Mouse (Mus musculus) frontal cortex, postnatal 25 days (tissue): ENCODE measurements around the gene Esrra.
"Not testable (repeated sequence)": the region's sequence is repeated elsewhere in the genome, so short reads cannot be mapped to it uniquely, and the experiment has no call there.

Experiments used
- DNase-seq, 2 experiments: peaks; one replicate each; pipeline ENCODE4 v3.0.0; 2022; ENCODE audit warnings: low spot score in 2 of 2

The Esrra gene

DNA sequence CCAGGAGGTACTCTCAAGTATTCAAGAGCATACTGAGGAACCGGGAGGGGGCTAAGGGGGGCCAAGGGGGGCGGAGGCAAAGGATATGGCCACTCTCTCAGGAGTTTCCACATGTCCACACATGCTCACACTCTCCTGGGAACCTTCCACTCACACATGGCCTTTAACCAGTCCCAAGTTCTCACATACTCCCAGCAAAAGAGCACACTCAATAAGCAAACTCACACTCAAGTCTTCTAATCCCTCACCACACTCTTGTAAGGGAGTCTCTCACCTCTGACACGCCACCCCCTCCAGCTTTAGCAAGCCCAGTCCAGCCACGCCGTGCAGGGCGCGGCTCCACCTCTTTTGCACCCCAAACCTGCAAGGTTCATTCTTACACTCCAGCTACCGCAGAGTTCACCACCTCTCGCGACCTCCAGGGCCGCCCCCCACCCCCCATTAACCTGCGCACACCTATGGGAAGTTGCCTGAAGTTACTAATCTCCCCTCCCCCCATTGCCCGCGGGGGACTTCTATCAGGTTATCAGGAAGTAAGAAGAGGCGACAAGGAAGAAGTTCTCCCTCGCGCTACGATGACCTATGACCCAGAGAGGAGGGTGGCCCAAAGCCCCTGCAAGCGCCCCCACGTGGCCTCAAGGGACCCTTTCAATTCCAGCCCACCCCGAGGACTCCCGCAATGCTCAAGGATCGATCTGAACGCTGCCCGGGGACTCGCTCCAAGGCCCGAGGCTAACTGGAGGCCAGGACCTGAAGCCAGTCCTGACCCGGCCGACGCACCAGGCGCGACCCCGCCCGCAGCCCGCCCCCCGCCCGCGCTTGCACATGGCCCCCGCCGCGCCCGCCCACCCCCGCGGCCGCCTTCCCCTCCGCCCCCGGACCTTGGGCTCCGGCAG is 624 bp downstream of the Esrra start:
- DNase-seq = no peak

DNA sequence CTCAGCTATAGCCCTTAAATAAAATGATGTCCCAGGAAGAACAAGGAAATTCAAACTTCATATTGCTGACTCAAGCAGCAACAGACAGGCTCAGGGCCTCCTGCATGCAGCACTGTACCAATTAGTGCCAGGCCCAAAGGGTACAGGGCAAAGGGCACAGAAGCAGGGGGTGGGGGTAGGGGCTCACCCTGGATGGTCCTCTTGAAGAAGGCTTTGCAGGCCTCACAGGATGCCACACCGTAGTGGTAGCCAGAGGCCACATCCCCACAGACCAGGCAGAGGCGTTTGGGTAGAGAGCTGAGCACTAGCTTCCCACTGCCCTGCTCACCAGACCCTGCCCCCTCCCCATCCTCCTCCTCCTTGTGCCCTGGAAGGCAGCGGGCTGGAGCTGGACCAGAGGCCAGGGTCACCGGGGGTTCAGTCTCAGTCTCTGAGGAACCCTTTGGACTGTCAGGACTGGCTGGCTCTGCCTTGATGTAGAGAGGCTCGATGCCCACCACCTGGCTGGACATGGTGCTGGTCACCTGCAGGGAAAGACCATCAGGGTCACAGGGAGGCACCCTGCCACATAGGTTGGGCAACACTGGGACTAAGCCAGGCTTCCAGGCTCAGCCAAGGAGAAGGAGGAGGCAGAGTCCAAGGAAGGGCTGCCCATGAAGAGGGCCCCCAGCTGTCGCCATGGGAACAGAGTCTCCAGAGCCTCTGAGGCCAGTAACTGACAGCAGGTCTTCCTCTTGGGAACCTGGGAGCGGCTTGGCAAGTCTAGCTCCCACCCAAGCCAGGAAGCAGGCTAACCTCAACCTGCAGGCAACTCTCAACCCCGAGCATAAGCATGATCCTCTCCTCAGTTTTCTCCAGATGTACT is 1.5 kb downstream of the Esrra start:
- no peak for DNase-seq

DNA sequence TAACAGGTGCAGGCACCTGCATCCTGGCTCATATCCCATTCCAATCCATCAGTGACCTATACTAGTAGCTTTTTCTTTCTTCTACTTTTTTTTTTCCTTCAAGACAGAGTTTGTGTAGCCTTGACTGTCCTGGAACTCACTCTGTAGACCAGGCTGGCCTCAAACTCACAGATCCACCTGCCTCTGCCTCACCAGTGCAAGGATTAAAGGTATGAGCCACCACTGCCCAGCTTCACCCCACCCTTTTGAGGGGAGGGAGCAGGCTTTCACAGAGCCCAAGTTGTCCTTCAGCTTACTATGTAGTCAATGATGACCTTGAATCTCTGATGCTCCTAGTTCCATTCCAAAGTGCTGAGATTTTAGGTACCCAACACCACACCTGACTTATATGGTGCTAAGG is 2.2 kb downstream of the Esrra start:
- DNase-seq = no peak

DNA sequence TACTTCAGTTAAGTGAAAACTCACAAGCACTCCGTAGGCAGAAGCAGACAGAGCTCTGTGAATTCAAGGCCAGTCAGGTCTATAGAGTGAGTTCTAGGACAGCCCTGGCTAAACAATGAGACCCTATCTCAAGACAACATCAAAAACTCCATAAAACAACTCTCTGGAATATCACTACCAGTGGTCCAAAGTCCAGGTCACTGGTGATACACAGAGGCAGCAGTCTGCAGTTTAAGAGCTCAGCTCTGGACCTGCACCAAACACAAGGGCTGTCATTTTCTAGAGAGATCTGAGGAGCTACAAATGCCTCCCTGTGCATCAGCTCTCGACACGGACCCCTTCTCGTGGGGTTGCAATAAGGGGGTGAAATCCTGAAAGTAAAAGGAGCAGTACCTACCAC is 3.3 kb downstream of the Esrra start:
- no peak for DNase-seq

DNA sequence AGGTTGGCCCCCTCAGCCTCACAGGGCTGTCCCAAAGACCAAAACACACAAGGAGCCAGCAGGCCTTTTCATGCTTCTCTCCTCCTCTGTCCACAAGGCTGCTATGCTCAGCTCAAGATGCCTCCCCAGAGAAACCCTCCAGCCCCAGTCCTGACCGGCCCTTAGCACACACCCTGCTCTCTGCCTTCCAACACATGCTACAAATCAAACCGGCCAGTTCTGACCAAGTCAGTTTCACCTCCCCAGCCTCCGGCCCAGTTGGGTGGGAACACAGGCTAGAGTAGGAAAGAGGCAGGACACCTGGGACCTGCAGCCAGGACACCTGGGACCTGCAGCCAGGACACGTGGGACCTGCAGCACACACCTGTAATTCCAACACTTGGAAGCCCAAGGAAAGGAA is 5.1 kb downstream of the Esrra start:
- no peak for DNase-seq

DNA sequence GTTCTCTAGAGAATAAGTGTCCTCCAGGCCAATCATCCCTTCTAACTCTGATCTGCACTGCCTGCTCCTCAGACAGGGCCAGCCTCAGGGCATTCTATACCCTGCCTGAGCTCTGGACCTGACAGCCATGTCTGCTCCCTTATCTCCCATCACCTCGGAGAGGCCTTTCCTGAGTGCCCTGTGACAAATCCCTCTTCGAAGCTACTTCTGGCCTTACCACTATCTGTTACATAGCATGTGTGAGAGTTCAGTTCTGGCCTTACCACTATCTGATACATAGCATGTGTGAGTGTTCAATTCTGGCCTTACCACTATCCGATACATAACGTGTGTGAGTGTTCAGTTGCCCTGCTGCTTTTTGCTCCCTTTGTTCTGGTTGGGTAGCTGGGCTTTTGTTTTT is 6.3 kb downstream of the Esrra start:
- no peak for DNase-seq

DNA sequence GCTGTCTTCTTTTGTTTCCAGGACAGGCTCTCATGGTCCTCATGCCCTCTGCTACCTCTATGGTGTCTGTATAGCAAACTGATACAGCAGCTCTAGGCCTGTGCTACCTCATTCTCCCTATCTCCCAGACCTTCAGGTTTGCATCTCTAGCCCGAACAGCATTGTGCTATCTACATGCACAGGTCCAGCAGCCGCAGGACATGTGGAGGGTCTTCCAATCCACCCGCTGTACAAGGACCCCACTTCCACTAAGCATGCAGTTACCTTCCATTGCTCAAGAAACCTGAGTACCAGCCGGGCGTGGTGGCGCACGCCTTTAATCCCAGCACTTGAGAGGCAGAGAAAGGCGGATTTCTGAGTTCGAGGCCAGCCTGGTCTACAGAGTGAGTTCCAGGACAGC is 7.1 kb downstream of the Esrra start:
- no peak for DNase-seq

DNA sequence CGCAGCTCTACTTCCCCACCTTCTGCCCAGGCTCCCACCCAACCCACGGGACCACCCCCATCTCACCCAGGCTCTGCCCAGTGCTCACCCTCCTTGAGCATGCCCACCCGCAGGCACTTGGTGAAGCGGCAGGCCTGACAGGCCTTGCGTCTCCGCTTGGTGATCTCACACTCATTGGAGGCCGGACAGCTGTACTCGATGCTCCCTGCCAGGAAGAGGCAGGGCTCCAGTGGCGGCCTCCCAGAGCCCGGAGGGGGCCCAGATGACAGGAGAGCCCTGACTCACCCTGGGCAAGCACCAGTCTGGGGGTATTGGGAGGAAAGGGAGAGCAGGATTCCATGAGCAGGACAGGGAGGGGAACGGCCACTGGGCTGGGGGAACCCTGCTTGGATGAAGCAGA is 7.6 kb downstream of the Esrra start:
- DNase-seq = no peak

DNA sequence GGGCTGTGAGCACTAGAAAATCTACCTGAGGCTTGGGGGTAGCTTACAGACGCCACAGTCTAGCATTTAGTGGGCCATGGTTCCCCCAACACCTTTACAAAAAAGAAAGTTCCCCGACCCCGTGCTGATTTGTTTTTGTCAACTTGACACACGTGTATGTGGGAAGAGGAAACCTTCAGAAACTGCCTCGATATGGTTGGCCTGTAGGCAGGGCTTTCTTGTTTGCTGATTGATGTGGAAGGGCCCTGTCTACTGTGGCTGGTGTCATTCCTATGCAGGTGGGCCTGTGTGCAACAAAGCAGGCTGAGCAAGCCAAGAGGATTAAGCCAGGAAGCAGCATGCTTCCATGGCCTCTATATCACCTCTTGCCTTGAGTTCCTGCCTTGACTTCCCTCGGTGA is 8.6 kb downstream of the Esrra start:
- no peak for DNase-seq

DNA sequence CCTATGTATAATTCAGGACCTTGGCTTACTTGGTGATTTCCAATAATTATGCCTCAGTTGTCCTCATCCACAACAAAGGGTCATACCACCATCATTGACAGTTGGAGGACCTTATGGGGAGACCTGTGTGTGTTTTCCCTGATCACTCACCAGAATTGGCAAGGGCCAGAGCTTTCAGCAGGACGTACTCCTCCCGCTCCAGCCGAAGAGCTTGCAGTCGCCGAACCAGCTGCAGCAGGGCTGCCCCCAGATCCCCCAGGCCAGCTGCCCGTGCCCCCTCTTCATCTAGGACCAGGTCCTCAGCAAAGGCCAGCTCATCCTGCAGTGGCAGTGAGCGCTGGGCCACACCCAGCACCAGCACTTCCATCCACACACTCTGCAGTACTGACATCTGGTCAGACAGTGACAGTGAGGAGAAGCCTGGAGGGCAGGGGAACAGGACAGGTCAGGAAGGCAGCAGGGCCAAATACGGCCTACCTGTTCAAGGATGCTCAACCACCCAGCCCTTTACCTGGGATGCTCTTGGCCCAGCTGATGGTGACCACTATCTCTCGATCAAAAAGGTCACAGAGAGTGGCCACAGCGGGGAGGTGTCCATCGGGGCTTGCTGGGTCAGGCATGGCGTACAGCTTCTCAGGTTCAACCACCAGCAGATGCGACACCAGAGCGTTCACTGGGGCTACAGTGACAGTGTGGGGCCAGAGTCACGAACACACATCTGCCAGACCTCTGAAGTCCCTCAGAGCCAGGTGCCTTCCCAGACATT is 9.2 kb downstream of the Esrra start:
- no peak for DNase-seq

DNA sequence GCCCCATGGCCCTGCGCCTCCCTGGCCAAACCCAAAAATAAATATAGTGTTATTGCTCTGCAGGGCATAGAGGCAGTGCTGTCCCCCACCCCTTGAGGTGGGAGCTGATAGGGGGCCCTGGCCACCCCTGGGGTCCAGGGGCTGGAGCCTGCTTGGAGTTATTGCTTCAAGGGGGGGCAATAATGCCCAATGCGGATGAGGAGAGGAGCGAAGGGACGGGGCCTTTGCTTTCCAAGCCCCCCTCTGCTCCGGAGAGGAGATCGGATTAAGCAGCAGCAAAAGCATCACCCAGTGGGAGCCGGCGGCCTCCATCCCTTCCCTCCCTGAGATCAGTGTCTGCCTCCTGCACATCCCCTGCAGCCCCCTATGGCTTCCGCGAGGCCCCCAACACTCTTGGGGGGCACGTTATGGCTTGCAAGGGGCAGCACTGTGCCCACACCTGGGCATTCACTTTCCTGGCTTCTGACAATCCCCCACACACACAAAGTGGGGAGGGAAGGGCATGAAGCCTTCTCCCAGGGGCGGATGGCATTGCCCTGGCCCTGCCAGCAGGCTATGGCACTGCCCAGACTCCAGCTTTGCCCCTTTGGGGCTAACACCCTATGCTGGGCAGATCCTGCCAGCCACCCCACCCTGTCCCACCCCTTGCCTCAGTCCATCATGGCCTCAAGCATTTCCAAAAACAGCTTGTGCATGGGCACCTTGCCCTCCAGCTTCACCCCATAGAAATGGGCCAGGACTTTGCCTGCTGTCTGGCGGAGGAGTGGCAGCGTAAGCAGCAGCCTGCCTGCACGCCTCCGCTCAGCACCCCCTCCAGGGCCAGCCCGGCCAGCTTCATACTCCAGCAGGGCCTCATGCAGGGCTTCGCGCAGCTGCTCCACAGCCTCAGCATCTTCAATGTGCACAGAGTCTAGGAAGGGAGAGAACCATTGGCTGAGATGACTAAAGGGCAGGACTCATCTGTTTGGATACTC is 10.2 kb downstream of the Esrra start:
- no peak for DNase-seq

DNA sequence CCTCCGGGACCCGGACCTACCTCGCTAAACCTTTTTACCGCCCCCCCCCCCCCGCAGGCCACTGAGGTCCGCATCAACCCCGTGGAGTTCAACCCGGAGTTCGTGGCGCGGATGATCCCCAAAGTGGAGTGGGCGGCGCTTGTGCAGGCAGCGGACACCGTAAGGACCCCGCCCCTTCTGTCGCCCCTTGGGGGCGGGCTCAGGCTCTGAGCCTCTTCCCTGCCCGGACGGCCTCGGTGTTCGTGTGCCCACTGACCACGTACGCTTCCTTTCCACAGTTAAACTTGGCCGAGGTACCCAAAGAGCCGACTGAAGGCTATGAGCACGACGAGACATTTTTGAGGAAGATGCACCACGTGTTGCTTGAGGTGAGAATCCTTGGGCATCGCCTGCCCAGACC is 11.3 kb downstream of the Esrra start:
- DNase-seq = not testable (repeated sequence)

DNA sequence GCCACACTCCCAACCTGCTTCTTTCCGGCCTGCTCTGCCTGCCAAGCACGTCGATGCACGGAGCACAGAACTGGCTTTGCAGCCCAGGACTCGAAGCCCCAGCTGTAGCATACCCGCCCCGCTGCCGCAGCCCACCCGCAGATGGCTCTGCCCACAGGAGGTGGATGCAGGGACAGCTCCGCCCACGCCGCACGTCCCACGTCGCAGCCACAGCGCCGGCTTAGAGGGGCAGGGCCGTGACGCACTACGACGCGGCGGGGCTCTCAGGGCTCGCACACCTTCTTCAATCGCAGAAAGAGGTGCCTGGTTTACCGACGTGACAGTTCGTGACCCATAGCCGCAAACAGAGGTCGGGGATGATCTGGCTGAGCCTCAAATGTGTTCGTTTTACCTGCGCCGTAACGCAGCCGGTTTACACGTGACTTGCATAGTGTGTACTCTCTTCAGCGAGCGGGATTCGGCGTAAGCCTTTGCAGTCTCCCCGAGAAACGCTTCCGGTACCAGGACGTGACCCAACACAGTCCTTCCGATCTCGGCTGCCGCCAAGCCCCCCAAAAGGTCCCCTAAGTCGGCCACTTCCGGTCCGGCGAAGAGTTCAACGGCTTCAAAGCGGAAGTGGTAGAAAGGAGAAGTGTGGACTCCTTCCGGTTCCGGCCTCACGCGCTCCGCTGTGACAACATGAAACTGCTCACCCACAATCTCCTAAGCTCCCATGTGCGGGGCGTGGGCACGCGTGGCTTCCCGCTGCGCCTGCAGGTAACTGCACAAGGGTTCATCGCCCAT is 11.9 kb downstream of the Esrra start, which contains the start of the genes Trmt112 and Prdx5:
Gene Trmt112, plus strand, starts transcription at position 192 of the 783 bp plus-strand sequence.
Gene Prdx5, minus strand, starts transcription at position 600 of the 783 bp plus-strand sequence.
- peak; percentile 80 to 82 for DNase-seq

DNA sequence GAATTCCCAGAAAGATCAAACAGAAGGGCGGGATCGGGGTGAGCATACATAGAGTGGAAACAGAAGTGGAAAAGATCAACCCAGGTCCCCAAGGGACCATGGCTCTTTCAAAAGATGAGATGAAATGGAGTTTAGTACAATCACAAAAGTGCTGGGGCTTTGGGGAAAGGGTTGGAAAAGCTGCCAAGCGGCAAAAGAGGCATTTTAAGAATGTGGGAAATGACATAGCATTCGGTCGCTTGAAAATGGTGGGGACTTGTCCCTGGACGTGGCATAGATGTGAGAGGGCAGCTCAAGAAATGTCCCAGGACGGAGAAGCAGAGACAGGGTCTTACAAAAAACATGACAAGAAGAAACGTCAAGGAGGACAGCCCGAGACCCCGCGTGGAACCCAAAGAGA is 12.6 kb downstream of the Esrra start:
- DNase-seq = no peak

DNA sequence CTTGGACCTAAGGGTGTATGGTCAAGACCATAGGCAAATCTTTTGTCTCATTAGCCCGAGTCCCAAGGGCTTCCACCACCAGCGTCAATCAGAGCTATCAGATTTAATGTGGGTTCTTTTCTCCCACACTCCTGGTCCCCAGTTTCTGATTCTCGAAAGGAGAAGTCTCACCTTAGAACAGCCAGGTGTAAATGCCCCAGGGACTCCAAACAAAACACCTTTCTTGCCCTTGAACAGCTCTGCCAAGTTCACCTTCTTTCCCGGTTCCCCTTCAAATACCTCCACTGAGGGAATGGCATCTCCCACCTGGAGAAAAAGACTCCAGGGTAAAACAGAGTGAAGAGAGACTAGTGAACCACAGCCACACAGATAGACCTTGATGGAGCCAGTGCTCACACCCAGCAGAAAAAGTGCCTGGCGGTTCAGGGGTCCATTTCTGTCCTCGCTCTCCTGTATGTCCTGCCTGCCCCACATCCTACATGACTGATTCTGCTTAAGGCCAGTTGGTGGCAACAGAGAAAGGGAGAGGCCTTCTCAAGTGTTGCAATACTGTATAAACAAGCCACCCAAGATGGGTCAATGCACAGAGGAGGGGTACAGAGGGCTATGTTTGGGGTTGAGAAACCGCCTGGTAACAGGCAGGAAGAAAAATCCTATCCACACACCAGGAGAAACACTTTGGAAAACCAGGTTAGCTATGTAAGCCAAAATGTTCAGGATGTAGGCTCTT is 13.6 kb downstream of the Esrra start:
- no peak for DNase-seq

DNA sequence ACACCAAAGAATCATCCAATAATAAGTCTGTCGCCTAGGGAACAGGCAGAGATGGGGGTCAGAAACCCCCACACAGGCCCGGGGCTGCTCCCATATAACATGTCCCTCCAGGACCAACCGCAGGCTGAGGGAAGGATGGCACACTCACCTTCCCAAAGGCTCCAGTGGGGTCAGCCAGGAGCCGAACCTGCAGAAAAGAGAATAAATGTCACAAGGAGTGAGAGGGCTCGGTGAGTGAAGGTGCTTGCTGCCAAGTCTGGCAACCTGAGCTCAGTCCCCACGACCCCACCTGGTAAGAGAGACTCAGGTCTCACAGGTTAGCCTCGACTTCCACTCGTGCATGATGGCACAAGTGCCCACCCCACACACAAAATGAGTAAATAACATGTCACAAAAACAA is 14.5 kb downstream of the Esrra start:
- DNase-seq = no peak

DNA sequence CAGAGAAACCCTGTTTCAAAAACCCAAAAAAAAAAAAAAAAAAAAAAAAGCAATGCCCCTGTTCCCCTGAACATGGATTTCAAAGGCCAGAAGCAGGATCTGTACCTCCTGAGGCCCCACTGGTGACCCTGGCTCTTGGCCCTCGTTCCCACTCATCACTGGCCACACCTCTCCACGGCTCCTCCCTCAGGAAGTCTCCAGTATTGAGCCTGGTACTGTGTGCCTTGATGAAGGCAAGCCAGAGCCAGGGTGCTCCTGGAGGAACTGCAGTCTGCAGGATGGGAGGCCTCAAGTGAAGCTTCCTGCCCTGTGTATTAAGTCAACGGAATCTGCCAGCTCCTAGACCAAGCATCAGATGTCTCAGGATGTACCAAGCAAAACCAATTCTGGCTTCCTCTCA is 15.4 kb downstream of the Esrra start:
- DNase-seq = no peak

DNA sequence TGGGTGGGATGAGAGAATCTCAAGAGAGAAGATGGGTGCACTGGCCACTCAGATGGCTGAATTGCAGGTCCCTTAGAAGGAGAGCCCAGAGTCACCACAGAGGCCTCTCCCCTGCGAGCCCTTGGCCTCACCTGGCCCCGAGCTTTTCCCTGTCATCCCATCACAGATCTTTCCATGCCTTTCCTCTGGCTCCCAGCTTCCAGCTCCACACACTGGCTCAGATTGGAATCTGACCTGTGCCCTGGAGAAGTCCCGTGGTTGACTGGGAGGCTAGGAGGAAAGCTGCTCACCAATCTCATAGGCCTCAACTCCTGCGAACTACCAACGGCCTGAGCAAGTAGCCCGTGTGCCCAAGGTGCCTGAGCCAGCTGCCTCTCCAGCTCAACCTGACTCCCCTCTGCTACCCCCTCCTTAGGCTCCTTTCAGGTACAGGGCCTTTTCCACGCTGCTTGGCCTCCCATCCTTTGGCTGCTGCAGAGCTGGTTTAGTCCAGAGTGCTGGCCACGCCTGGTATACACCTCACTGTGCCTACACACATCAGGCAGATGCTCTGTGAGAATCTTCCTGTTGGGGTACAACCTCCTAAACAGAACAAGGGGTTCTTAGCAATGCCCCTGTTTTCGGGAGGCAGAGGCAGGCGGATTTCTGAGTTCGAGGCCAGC is 16.0 kb downstream of the Esrra start:
- DNase-seq = no peak

DNA sequence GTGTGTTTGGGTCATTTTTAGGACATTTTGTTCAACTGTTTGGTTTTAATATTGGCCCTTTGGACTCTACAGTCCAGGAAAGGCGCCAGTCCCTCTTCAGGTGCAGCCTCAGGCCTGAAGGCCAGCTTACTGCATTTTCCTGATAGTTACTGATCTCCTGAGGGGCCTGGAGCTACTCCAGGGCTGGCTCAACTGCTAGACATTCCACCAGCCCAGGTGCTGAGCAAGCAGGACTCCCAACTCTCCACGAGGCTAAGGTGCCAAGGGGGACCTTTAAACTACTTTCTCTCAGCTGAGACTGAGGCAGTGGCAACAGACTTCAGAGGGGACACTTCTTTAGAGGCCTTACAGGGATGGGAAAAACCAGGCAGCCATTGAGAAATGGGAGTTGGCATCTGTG is 16.8 kb downstream of the Esrra start:
- no peak for DNase-seq
